Mouse (Mus musculus) lung, embryonic 15.5 days (tissue): ENCODE data around the gene Baz2b. TPM values are rescaled to one million over a fixed set of nuclear protein-coding genes. Genes with fewer than 3 reads are reported as not detected.

Experiments
- ATAC-seq: fragments of 200-750 bp; cut with Nextera tagmentation; 2 replicates; pipeline ENCODE4 v1.8.0; 2017; ENCODE audit warnings: moderate number of reproducible peaks, borderline replicate concordance; ENCODE audit not compliant: low FRiP score, low TSS enrichment; ENCODE audit errors: extremely low read depth
- H3K27ac ChIP-seq: fragments of 300-500 bp; sonication (generic); 2 replicates; pipeline ENCODE4 v1.5.1; 2015; ENCODE audit warnings: moderate library complexity, mild to moderate bottlenecking, inconsistent platforms
- H3K27me3 ChIP-seq: fragments of 300-500 bp; sonication (generic); 2 replicates; pipeline ENCODE4 v1.6.1; 2015; ENCODE audit warnings: inconsistent platforms
- H3K36me3 ChIP-seq: fragments of 300-500 bp; sonication (generic); 2 replicates; pipeline ENCODE4 v1.6.1; 2015; ENCODE audit warnings: inconsistent platforms
- H3K4me1 ChIP-seq: fragments of 300-500 bp; sonication (generic); 2 replicates; pipeline ENCODE4 v1.6.1; 2015; ENCODE audit warnings: inconsistent platforms
- H3K4me2 ChIP-seq: fragments of 300-500 bp; sonication (generic); 2 replicates; pipeline ENCODE4 v1.6.1; 2015; ENCODE audit warnings: inconsistent platforms, mild to moderate bottlenecking, moderate library complexity
- H3K4me3 ChIP-seq: fragments of 300-500 bp; sonication (generic); 2 replicates; pipeline ENCODE4 v1.5.1; 2015; ENCODE audit warnings: mild to moderate bottlenecking, inconsistent platforms
- H3K9ac ChIP-seq: fragments of 300-500 bp; sonication (generic); 2 replicates; pipeline ENCODE4 v1.6.1; 2015; ENCODE audit warnings: inconsistent platforms
- H3K9me3 ChIP-seq: fragments of 300-500 bp; sonication (generic); 2 replicates; pipeline ENCODE4 v1.6.1; 2016; ENCODE audit warnings: inconsistent platforms
- WGBS: fragments of 180-500 bp; shearing (Covaris S2); methylation state at CpG from one replicate; pipeline ENCODE4 v1.1.7; 2015; 5-methylcytosine and 5-hydroxymethylcytosine counted together
- polyA plus RNA-seq: library from polyadenylated mRNA; unstranded; fragments of >200 nt; fragmentation: Nextera tagmentation; extraction: Ambion mirVana; gene quantifications from 2 replicates; pipeline ENCODE4 v1.2.1, GENCODE M21; 2015

The Baz2b gene
- polyA plus RNA-seq, 1 experiment from 2014 or later: 56.9 TPM

DNA sequence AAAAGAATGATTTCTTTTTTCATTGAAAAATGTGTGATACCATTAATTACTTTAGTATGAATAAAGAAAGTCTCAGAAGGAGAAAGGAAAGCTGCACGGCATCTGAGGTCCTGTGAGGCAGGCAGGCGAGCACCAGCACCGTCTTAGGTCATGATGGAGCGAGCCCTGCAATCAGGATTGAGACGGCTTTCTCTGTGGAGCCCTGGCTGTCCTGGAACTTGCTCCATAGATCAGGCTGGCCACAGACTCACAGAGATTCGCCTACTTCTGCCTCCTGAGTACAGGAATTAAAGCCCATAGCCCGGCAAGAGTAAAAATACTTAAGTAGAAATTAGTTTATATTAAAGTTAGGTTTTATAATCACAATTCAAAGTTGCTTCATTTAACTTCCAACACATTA is 305.6 kb downstream of the Baz2b start:
- WGBS: 83% methylated on average over 7 of the region's 7 CpGs
- Histone ChIP-seq H3K4me1 (no peaks in the 10 kb centered on the region), H3K36me3 (peaks cover 46% of the 10 kb centered on the region)

GRCm38 (mm10) chr2:59898666-59899065 is 311.0 kb downstream of the Baz2b start:
- peaks cover 11% of the 10 kb centered on the region; the same call in 1 of the 2 replicates for H3K4me1 ChIP-seq
- H3K36me3 ChIP-seq: peaks cover 34% of the 10 kb centered on the region
- H3K4me2 ChIP-seq: no peak overlapping the region
- 90% methylated on average over 4 of the region's 4 CpGs for WGBS
- H3K27ac ChIP-seq: no peak overlapping the region
- no peak overlapping the region for H3K4me3 ChIP-seq
- no peaks in the 10 kb centered on the region for H3K9me3 ChIP-seq
- no peak overlapping the region for H3K9ac ChIP-seq
- no peak for ATAC-seq
- H3K27me3 ChIP-seq: no peaks in the 10 kb centered on the region

More for the DNA sequence above, 305.6 kb downstream of the Baz2b start:
- no peaks in the 10 kb centered on the region for H3K9me3 ChIP-seq
- no peak overlapping the region for H3K9ac ChIP-seq
- no peak for ATAC-seq
- no peak overlapping the region for H3K27ac ChIP-seq
- H3K27me3 ChIP-seq: no peaks in the 10 kb centered on the region
- no peak overlapping the region for H3K4me3 ChIP-seq
- H3K4me2 ChIP-seq: no peak overlapping the region

- no peak overlapping the region for H3K4me2 ChIP-seq
- peak; percentile 46; the same call in 1 of the 2 replicates for ATAC-seq
- H3K27me3 ChIP-seq: no peaks in the 10 kb centered on the region
- no peaks in the 10 kb centered on the region for H3K9me3 ChIP-seq
- no peak overlapping the region for H3K9ac ChIP-seq
- no peak overlapping the region for H3K27ac ChIP-seq
- H3K4me3 ChIP-seq: no peak overlapping the region
- H3K4me1 ChIP-seq: peaks cover 11% of the 10 kb centered on the region; the same call in 1 of the 2 replicates
- WGBS: 89% methylated on average over 6 of the region's 7 CpGs
- peaks cover 31% of the 10 kb centered on the region for H3K36me3 ChIP-seq
Measured at GRCm38 (mm10) chr2:59898105-59898504, 311.5 kb downstream of the Baz2b start.

GRCm38 (mm10) chr2:59896837-59897236 is 312.8 kb downstream of the Baz2b start:
- H3K36me3 ChIP-seq: peaks cover 21% of the 10 kb centered on the region
- H3K4me3 ChIP-seq: no peak overlapping the region
- 52% methylated on average over 8 of the region's 8 CpGs for WGBS
- no peaks in the 10 kb centered on the region for H3K27me3 ChIP-seq
- H3K9me3 ChIP-seq: no peaks in the 10 kb centered on the region
- H3K27ac ChIP-seq: no peak overlapping the region; the same call in 1 of the 2 replicates
- no peak overlapping the region for H3K9ac ChIP-seq
- no peak for ATAC-seq
- H3K4me2 ChIP-seq: no peak overlapping the region
- H3K4me1 ChIP-seq: peaks cover 11% of the 10 kb centered on the region; the same call in 1 of the 2 replicates

DNA sequence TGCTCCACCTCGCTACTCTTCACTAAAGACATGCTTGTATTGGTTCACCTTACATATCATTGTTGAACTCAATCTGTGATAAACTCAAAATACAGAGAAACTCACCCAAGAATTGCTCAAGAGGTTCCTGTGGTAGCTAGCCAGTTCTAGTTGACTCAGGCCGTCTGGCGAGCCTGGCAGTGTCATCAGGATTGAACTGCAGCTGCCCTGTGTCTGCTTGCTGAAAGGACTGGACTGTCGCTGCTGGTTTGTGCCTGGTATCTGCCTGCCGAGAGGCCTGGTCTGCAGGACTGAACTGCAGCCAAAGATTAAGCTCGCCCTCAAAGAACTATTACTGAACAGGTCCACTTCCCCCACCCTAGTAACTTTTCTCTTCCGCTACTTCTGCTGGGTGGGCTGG is 313.2 kb downstream of the Baz2b start:
- ATAC-seq: peak; percentile 35; the same call in 1 of the 2 replicates
- H3K9me3 ChIP-seq: no peaks in the 10 kb centered on the region
- no peak overlapping the region for H3K4me2 ChIP-seq
- H3K4me3 ChIP-seq: no peak overlapping the region
- H3K27ac ChIP-seq: no peak overlapping the region; the same call in 1 of the 2 replicates
- H3K9ac ChIP-seq: no peak overlapping the region
- 60% methylated on average over 7 of the region's 7 CpGs for WGBS
- H3K27me3 ChIP-seq: no peaks in the 10 kb centered on the region
- H3K36me3 ChIP-seq: peaks cover 17% of the 10 kb centered on the region
- H3K4me1 ChIP-seq: peaks cover 11% of the 10 kb centered on the region; the same call in 1 of the 2 replicates

GRCm38 (mm10) chr2:59889699-59890098 is 319.9 kb downstream of the Baz2b start:
- no peaks in the 10 kb centered on the region for H3K36me3 ChIP-seq
- no peak overlapping the region for H3K4me2 ChIP-seq
- ATAC-seq: no peak
- 81% methylated on average over 6 of the region's 6 CpGs for WGBS
- H3K27ac ChIP-seq: no peak overlapping the region
- no peaks in the 10 kb centered on the region for H3K27me3 ChIP-seq
- H3K9ac ChIP-seq: no peak overlapping the region
- H3K4me1 ChIP-seq: no peaks in the 10 kb centered on the region
- no peaks in the 10 kb centered on the region for H3K9me3 ChIP-seq
- no peak overlapping the region for H3K4me3 ChIP-seq

DNA sequence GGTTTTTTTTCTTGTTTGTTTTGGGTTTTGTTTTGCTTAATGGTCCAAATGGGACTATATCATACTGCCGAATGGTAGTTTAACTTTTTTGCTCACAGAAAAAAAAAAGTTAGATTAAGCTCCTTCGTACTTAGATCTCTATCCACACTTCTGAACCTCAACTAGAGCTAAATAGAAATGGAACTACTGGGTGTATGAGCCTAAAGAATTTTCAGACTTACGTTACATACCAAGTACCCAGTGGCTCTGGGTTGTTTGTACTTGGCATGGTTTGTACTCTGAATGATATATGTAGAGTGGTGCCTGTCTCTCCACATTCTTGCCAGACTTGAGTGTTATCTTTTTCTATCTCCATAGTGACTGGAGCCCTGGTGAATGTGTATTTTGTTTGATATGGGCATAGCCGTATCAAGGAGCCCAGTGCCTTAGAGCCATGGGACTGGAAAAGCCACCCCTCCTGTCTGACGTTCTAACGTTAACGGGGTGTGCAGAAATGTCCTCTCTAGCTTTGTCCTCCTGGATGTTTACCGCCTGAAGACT is 326.8 kb downstream of the Baz2b start:
- Histone ChIP-seq H3K9ac (0 out of 2 replicates have a peak overlapping the region, but pooled peaks have one; percentile 71), H3K4me1 (peaks cover 12% of the 10 kb centered on the region), H3K27ac (peak overlapping the region; percentile 78; the same call in 1 of the 2 replicates), H3K36me3 (no peaks in the 10 kb centered on the region), H3K9me3 (no peaks in the 10 kb centered on the region), H3K4me3 (peak overlapping the region; percentile 77), H3K27me3 (no peaks in the 10 kb centered on the region), H3K4me2 (peak overlapping the region; percentile 61)
- peak; percentile 40 for ATAC-seq
- 43% methylated on average over 8 of the region's 8 CpGs for WGBS

DNA sequence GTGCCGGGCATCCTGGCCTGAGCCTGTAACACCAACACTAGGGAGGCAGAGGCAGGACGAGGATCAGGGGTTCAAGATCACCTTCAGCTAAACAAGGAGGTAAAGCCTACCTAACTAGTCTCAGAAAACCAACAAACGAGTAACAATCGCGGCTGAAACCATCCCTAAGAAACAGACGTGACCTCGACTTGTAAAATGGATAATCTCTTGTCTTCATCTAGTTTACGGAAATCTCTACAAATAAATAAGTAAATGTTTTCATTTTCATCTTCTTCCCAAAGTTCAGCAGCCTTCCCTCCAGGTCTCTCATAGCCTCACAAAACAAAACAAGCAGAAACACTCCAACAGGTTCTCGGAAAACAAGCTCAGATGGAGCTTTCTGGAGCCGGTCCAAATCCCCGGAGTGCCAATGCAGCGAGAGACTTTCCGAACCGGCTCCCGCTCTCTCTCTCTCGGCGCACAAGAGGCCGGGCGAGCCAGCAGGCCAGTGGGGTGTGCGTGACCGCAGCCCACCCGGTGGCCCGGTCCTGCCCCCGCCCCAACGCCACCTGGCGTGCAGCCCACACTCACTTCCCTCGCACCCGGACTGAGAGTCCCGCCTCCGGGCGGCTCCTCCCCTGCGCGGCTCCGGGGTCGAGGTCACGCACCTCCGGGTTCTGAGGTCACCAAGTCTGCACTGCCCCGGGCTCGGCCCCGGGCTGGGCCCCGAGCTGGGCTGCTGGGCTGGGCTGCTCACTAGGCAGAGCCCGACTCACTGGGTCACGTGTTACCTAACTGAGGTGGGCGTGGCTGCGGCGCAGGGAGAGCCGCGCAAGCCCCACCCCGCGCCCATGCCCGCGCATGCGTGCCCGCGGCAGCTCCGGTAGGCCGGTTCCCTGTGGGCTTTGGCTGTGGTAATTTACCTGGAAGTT is 327.6 kb downstream of the Baz2b start, which contains the start of gene Wdsub1:
TSS of gene Wdsub1 (minus strand) at position 761 of the 911 bp plus-strand sequence.
- H3K9ac ChIP-seq: peak within 1 kb of the TSS; percentile 71
- WGBS: 3% methylated on average over 57 of the region's 57 CpGs
- peak within 1 kb of the TSS; percentile 61 for H3K4me2 ChIP-seq
- no peaks in the 10 kb centered on the region for H3K9me3 ChIP-seq
- peak within 1 kb of the TSS; percentile 77 for H3K4me3 ChIP-seq
- H3K4me1 ChIP-seq: peaks cover 12% of the 10 kb centered on the region
- ATAC-seq: peak; percentile 97
- no peaks in the 10 kb centered on the region for H3K27me3 ChIP-seq
- no peaks in the 10 kb centered on the region for H3K36me3 ChIP-seq
- H3K27ac ChIP-seq: peak within 1 kb of the TSS; percentile 78

DNA sequence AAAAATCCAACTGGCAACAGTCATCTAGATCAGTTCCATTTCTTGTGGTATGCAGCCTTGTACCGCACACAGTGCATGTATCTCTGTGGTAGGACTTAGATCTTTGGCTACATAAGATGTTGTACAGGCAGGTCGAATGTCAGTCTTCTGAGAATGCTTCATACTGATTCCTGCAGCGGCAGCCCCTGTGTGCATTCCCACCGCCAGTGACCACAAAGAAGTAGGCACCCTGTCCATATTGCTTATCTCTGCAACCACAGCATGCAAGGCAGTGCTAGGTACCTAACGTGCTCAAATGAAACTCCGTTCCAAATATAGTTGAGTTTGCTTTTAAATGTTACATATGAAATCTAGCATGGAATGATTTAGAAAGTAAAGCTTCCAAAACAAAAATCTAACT is 328.2 kb downstream of the Baz2b start:
- peak overlapping the region; percentile 71; the same call in 1 of the 2 replicates for H3K9ac ChIP-seq

GRCm38 (mm10) chr2:59878221-59878620 is 331.4 kb downstream of the Baz2b start:
- no peak overlapping the region for H3K4me3 ChIP-seq
- H3K9me3 ChIP-seq: no peaks in the 10 kb centered on the region
- ATAC-seq: no peak
- no peaks in the 10 kb centered on the region for H3K27me3 ChIP-seq
- H3K27ac ChIP-seq: no peak overlapping the region
- H3K9ac ChIP-seq: no peak overlapping the region
- no peak overlapping the region for H3K4me2 ChIP-seq
- WGBS: 68% methylated on average over 19 of the region's 19 CpGs
- peaks cover 11% of the 10 kb centered on the region for H3K4me1 ChIP-seq
- 0 out of 2 replicates have a peak, but pooled peaks cover 3% of the 10 kb centered on the region for H3K36me3 ChIP-seq

More for the DNA sequence above, 328.2 kb downstream of the Baz2b start:
- ATAC-seq: no peak
- H3K4me1 ChIP-seq: peaks cover 12% of the 10 kb centered on the region
- H3K4me3 ChIP-seq: peak overlapping the region; percentile 77
- WGBS: 53% methylated on average over 6 of the region's 6 CpGs
- H3K4me2 ChIP-seq: peak overlapping the region; percentile 61
- no peaks in the 10 kb centered on the region for H3K27me3 ChIP-seq
- H3K36me3 ChIP-seq: no peaks in the 10 kb centered on the region
- no peaks in the 10 kb centered on the region for H3K9me3 ChIP-seq
- no peak overlapping the region for H3K27ac ChIP-seq

- no peak overlapping the region for H3K4me3 ChIP-seq
- no peak for ATAC-seq
- H3K27ac ChIP-seq: no peak overlapping the region
- peaks cover 8% of the 10 kb centered on the region; the same call in 1 of the 2 replicates for H3K36me3 ChIP-seq
- H3K9me3 ChIP-seq: no peaks in the 10 kb centered on the region
- H3K9ac ChIP-seq: no peak overlapping the region
- no peaks in the 10 kb centered on the region for H3K27me3 ChIP-seq
- WGBS: 89% methylated on average over 4 of the region's 4 CpGs
- no peak overlapping the region for H3K4me2 ChIP-seq
- peaks cover 6% of the 10 kb centered on the region for H3K4me1 ChIP-seq
Measured at GRCm38 (mm10) chr2:59877335-59877734, 332.3 kb downstream of the Baz2b start.

DNA sequence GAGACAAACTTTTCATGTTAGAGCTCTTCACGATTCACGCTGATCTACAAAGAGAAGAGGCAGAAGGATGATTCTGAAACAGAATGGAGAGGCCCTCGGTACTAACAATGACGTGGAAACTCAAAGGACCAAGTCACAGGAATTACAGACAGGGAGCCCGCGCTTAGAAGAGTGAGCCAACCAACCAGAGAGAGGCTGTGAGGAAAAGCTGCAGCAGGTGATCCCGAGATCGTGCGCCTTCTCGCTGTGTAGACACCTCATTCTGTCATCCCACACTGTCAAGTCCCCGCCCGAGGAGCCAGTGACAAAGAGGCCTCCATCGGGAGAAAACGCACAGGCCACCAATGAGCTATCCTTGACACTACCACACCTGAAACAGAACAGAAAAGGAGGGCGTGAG is 333.2 kb downstream of the Baz2b start:
- Histone ChIP-seq H3K9ac (no peak overlapping the region), H3K27me3 (no peaks in the 10 kb centered on the region), H3K27ac (no peak overlapping the region), H3K36me3 (peaks cover 15% of the 10 kb centered on the region; the same call in 1 of the 2 replicates), H3K4me1 (peaks cover 2% of the 10 kb centered on the region), H3K4me3 (no peak overlapping the region), H3K4me2 (no peak overlapping the region), H3K9me3 (no peaks in the 10 kb centered on the region)
- ATAC-seq: no peak
- WGBS: 86% methylated on average over 15 of the region's 15 CpGs
